Mouse (Mus musculus): ENCODE measurements at regions not wholly inside any gene's neighbourhood (a gene's known extent, or its start where the extent isn't known, plus 50 kb on each side); places are given as distances from the start of the nearest gene placed in this dataset.
"Not testable (repeated sequence)": the region's sequence is repeated elsewhere in the genome, so short reads cannot be mapped to it uniquely, and the experiment has no call there.

GRCm38 (mm10) chr1:95493004-95493403, 174.4 kb downstream of the St8sia4 start:
- TF ChIP-seq CTCF (IDR thresholded peaks at IDR 0.05; ENCODE audit: low read depth), result no peak
- Histone ChIP-seq H3K36me3 (ENCODE audit: control insufficient read depth, insufficient read depth) (no peaks in the 10 kb centered on the region), H3K9me3 (ENCODE audit: control insufficient read depth) (no peaks in the 10 kb centered on the region), H3K4me3 (ENCODE audit: low read depth, low read length) (no peak overlapping the region), H3K4me1 (replicated peaks; ENCODE audit: control insufficient read depth, insufficient read depth, low read length) (no peaks in the 10 kb centered on the region), H3K9ac (ENCODE audit: low read depth, low read length) (no peak overlapping the region), H3K27me3 (replicated peaks; ENCODE audit: control insufficient read depth, insufficient read depth, low read length) (no peaks in the 10 kb centered on the region), H3K4me2 (replicated peaks; ENCODE audit: low read depth) (no peak overlapping the region), H3K27ac (ENCODE audit: low read depth, low read length) (no peak overlapping the region)
- no peak for ATAC-seq

GRCm38 (mm10) chr1:95500671-95501070, 166.7 kb downstream of the St8sia4 start:
- not testable (repeated sequence) for ATAC-seq; H3K9me3 ChIP-seq (ENCODE audit: control insufficient read depth); H3K27ac ChIP-seq (ENCODE audit: low read depth, low read length); H3K4me2 ChIP-seq (replicated peaks; ENCODE audit: low read depth); H3K4me1 ChIP-seq (replicated peaks; ENCODE audit: control insufficient read depth, insufficient read depth, low read length); H3K4me3 ChIP-seq (ENCODE audit: low read depth, low read length); H3K9ac ChIP-seq (ENCODE audit: low read depth, low read length); H3K36me3 ChIP-seq (ENCODE audit: control insufficient read depth, insufficient read depth); H3K27me3 ChIP-seq (replicated peaks; ENCODE audit: control insufficient read depth, insufficient read depth, low read length)

- H3K27me3 ChIP-seq (replicated peaks; ENCODE audit: control insufficient read depth, insufficient read depth, low read length), result no peaks in the 10 kb centered on the region
- no peak overlapping the region for H3K9ac ChIP-seq (ENCODE audit: low read depth, low read length)
- 97% methylated on average over 2 of the region's 2 CpGs for WGBS
- no peak overlapping the region for H3K4me2 ChIP-seq (replicated peaks; ENCODE audit: low read depth)
- no peak overlapping the region for H3K4me3 ChIP-seq (ENCODE audit: low read depth, low read length)
- H3K27ac ChIP-seq (ENCODE audit: low read depth, low read length), result no peak overlapping the region
- no peaks in the 10 kb centered on the region for H3K9me3 ChIP-seq (ENCODE audit: control insufficient read depth)
- TF ChIP-seq CTCF (IDR thresholded peaks at IDR 0.05; ENCODE audit: low read depth), result no peak
- no peaks in the 10 kb centered on the region for H3K4me1 ChIP-seq (replicated peaks; ENCODE audit: control insufficient read depth, insufficient read depth, low read length)
- ATAC-seq, result no peak
- H3K36me3 ChIP-seq (ENCODE audit: control insufficient read depth, insufficient read depth), result no peaks in the 10 kb centered on the region
These were observed 158.7 kb downstream of the St8sia4 start for GRCm38 (mm10) chr1:95508718-95509117.

GRCm38 (mm10) chr1:95528726-95529125, 138.6 kb downstream of the St8sia4 start:
- H3K4me3 ChIP-seq (ENCODE audit: low read depth, low read length), result no peak overlapping the region
- H3K9ac ChIP-seq (ENCODE audit: low read depth, low read length), result no peak overlapping the region
- no peak overlapping the region for H3K27ac ChIP-seq (ENCODE audit: low read depth, low read length)
- no peaks in the 10 kb centered on the region for H3K9me3 ChIP-seq (ENCODE audit: control insufficient read depth)
- no peaks in the 10 kb centered on the region for H3K4me1 ChIP-seq (replicated peaks; ENCODE audit: control insufficient read depth, insufficient read depth, low read length)
- no peak overlapping the region for H3K4me2 ChIP-seq (replicated peaks; ENCODE audit: low read depth)
- TF ChIP-seq CTCF (IDR thresholded peaks at IDR 0.05; ENCODE audit: low read depth), result no peak
- H3K36me3 ChIP-seq (ENCODE audit: control insufficient read depth, insufficient read depth), result no peaks in the 10 kb centered on the region
- WGBS, result 77% methylated on average over 4 of the region's 4 CpGs
- no peaks in the 10 kb centered on the region for H3K27me3 ChIP-seq (replicated peaks; ENCODE audit: control insufficient read depth, insufficient read depth, low read length)
- ATAC-seq, result no peak

GRCm38 (mm10) chr1:95531017-95531416, 136.4 kb downstream of the St8sia4 start:
- H3K27me3 ChIP-seq (replicated peaks; ENCODE audit: control insufficient read depth, insufficient read depth, low read length), result no peaks in the 10 kb centered on the region
- H3K4me2 ChIP-seq (replicated peaks; ENCODE audit: low read depth), result no peak overlapping the region
- no peak overlapping the region for H3K27ac ChIP-seq (ENCODE audit: low read depth, low read length)
- H3K36me3 ChIP-seq (ENCODE audit: control insufficient read depth, insufficient read depth), result no peaks in the 10 kb centered on the region
- H3K9ac ChIP-seq (ENCODE audit: low read depth, low read length), result no peak overlapping the region
- H3K4me1 ChIP-seq (replicated peaks; ENCODE audit: control insufficient read depth, insufficient read depth, low read length), result no peaks in the 10 kb centered on the region
- no peak overlapping the region for H3K4me3 ChIP-seq (ENCODE audit: low read depth, low read length)
- no peak for TF ChIP-seq CTCF (IDR thresholded peaks at IDR 0.05; ENCODE audit: low read depth)
- WGBS, result 84% methylated on average over 3 of the region's 3 CpGs
- no peak for ATAC-seq
- H3K9me3 ChIP-seq (ENCODE audit: control insufficient read depth), result no peaks in the 10 kb centered on the region
